Mouse (Mus musculus) lung, adult 18-20 months (tissue): Measurements from ENCODE around the gene Hecw1.
"Not testable (repeated sequence)": the region's sequence is repeated elsewhere in the genome, so short reads cannot be mapped to it uniquely, and the experiment has no call there.

Experiments used
- DNase-seq, 2 experiments: peaks; one replicate each; pipeline ENCODE4 v3.0.0; 2022; ENCODE audit warnings: mixed read lengths in 2 of 2

Gene Hecw1

GRCm38 (mm10) chr13:14365546-14365945, 157.5 kb downstream of the Hecw1 start:
- no peak for DNase-seq

- DNase-seq: no peak
Observed at GRCm38 (mm10) chr13:14327252-14327651, 195.8 kb downstream of the Hecw1 start.

DNA sequence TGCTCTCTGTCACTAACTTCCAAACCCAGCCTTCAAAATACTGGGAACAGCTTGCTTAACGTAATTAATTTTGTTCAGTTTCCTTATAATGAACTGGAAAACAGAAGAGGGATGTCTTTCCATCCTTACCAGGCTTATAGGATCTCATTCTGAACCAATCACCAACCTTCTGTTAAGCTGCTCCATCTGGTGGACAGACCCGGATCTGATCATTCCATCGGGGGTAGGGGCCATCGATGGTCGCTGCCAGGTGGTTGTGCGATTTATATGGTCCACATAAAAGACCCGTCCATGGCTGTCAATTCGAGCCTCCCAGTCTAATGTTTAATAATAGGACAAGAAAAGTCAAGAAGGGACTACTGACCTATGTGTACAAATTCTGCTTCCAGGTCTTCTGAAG, 216.4 kb downstream of the Hecw1 start:
- DNase-seq: no peak

- no peak for DNase-seq
Observed at GRCm38 (mm10) chr13:14304103-14304502, 218.9 kb downstream of the Hecw1 start.

GRCm38 (mm10) chr13:14302921-14303320, 220.1 kb downstream of the Hecw1 start:
- DNase-seq: no peak

GRCm38 (mm10) chr13:14290016-14290415, 233.0 kb downstream of the Hecw1 start:
- DNase-seq: no peak

DNA sequence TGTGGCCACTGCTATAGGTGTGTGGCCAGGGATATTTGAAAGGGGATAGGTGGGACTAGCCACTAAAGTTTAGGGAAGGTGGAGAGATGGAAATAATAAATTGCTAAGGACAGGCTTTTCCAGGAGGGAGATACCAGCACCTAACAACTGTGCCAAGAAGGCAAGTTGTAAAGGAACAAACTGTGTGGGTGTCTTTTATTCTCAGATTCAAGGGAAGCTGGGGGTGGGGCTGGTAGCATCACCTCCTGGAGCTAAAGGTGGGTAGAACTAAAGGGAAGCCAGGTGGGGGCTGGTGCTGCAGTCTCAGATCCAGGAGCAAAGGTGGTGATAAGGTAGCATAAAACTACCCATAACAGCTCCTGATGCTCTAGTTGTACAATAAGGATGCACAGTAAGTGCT, 251.6 kb downstream of the Hecw1 start:
- DNase-seq: no peak

- DNase-seq: not testable (repeated sequence)
Observed at GRCm38 (mm10) chr13:14260939-14261338, 262.1 kb downstream of the Hecw1 start.

- DNase-seq: no peak
Observed at GRCm38 (mm10) chr13:14245946-14246345, 277.1 kb downstream of the Hecw1 start.

DNA sequence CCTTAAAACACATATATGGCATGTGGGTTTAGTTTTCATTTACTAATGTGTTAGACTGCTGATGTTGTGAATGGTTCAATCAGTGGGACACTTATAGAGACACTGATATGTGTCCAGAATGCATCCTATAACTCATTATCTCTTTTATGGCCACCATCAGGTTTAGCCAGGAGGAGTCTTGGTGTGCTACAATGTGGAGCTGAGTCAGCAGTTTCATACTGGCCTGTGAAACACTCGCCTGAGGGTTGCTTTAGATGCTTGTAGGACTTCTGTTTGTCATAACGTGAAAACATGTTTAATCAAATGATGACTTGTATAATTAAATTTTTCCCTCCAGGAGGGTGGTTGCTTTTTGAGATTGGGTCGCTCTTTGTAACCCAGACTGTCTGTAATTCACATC, 343.4 kb downstream of the Hecw1 start:
- DNase-seq: no peak

- no peak for DNase-seq
Observed at GRCm38 (mm10) chr13:14177989-14178388, 345.0 kb downstream of the Hecw1 start.
